Mouse (Mus musculus) neural tube, embryonic 12.5 days (tissue): ENCODE measurements around the gene Rab5b. TPM values are rescaled to one million over a fixed set of nuclear protein-coding genes. Genes with fewer than 3 reads are reported as not detected.

Source experiments
- ATAC-seq: fragments of 200-750 bp; cut with Nextera tagmentation; 2 replicates; pipeline ENCODE4 v1.8.0; 2017; ENCODE audit warnings: low read depth, mild to moderate bottlenecking, moderate TSS enrichment, moderate library complexity; ENCODE audit not compliant: low FRiP score
- H3K27ac ChIP-seq: fragments of 300-500 bp; sonication (generic); 2 replicates; pipeline ENCODE4 v1.5.1; 2016
- H3K27me3 ChIP-seq: fragments of 300-500 bp; sonication (generic); replicated peaks from 2 replicates; pipeline ENCODE4 v1.6.1; 2016; ENCODE audit warnings: mild to moderate bottlenecking
- H3K36me3 ChIP-seq: fragments of 300-500 bp; sonication (generic); 2 replicates; pipeline ENCODE4 v1.6.1; 2016; ENCODE audit warnings: mild to moderate bottlenecking
- H3K4me1 ChIP-seq: fragments of 300-500 bp; sonication (generic); 2 replicates; pipeline ENCODE4 v1.6.1; 2016
- H3K4me2 ChIP-seq: fragments of 300-500 bp; sonication (generic); replicated peaks from 2 replicates; pipeline ENCODE4 v1.6.1; 2016; ENCODE audit warnings: mild to moderate bottlenecking
- H3K4me3 ChIP-seq: fragments of 300-500 bp; sonication (generic); 2 replicates; pipeline ENCODE4 v1.5.1; 2016
- H3K9ac ChIP-seq: fragments of 300-500 bp; sonication (generic); 2 replicates; pipeline ENCODE4 v1.6.1; 2016; ENCODE audit warnings: mild to moderate bottlenecking
- H3K9me3 ChIP-seq: fragments of 300-500 bp; sonication (generic); 2 replicates; pipeline ENCODE4 v1.6.1; 2016; ENCODE audit warnings: mild to moderate bottlenecking
- WGBS: fragments of 180-500 bp; shearing (Covaris S2); methylation state at CpG from one replicate; pipeline ENCODE4 v1.1.7; 2016; 5-methylcytosine and 5-hydroxymethylcytosine counted together
- polyA plus RNA-seq: library from polyadenylated mRNA; unstranded; fragments of >200 nt; fragmentation: Nextera tagmentation; extraction: Ambion mirVana; gene quantifications from 2 replicates; pipeline ENCODE4 v1.2.1, GENCODE M21; 2016

Gene Rab5b
- polyA plus RNA-seq, 1 experiment from 2014 or later, result 101 TPM

DNA sequence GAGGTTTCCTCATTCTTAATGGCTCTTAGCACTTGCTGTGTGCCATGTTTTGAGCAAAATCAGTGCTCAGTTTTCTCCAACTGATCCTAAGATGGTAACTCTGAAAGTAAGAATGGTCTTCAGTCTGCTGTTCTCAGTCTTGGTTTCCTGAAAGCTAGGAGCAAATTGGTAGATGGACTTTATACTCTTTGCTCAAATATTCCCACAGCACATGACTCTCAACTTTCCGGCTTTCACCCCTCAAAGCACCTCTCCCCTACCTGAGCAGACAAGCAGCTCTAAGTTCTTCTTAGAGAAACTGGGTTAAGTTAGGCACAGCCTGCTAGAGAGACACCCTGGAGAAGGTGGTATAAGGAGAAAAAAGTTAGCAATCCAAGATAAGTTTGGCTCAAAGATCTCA, 39.3 kb downstream of the Rab5b start:
- Histone ChIP-seq H3K9me3 (no peaks in the 10 kb centered on the region), H3K27me3 (no peaks in the 10 kb centered on the region), H3K27ac (no peak overlapping the region), H3K9ac (no peak overlapping the region), H3K4me2 (no peak overlapping the region), H3K36me3 (no peaks in the 10 kb centered on the region), H3K4me3 (no peak overlapping the region), H3K4me1 (no peaks in the 10 kb centered on the region)
- no peak for ATAC-seq
- 93% methylated on average over 1 of the region's 1 CpGs for WGBS

- H3K4me1 ChIP-seq, result no peaks in the 10 kb centered on the region
- no peaks in the 10 kb centered on the region for H3K36me3 ChIP-seq
- H3K4me2 ChIP-seq, result no peak overlapping the region
- WGBS, result 90% methylated on average over 3 of the region's 3 CpGs
- no peak overlapping the region for H3K9ac ChIP-seq
- H3K4me3 ChIP-seq, result no peak overlapping the region
- no peak overlapping the region for H3K27ac ChIP-seq
- H3K27me3 ChIP-seq, result no peaks in the 10 kb centered on the region
- ATAC-seq, result no peak
- H3K9me3 ChIP-seq, result no peaks in the 10 kb centered on the region
Observed at GRCm38 (mm10) chr10:128655254-128655653, 40.8 kb downstream of the Rab5b start.

GRCm38 (mm10) chr10:128653866-128654265, 42.2 kb downstream of the Rab5b start:
- ATAC-seq, result no peak
- H3K4me2 ChIP-seq, result no peak overlapping the region
- H3K4me3 ChIP-seq, result no peak overlapping the region
- 74% methylated on average over 4 of the region's 4 CpGs for WGBS
- no peaks in the 10 kb centered on the region for H3K27me3 ChIP-seq
- H3K36me3 ChIP-seq, result no peaks in the 10 kb centered on the region
- H3K9ac ChIP-seq, result no peak overlapping the region
- H3K9me3 ChIP-seq, result no peaks in the 10 kb centered on the region
- H3K27ac ChIP-seq, result no peak overlapping the region
- no peaks in the 10 kb centered on the region for H3K4me1 ChIP-seq

DNA sequence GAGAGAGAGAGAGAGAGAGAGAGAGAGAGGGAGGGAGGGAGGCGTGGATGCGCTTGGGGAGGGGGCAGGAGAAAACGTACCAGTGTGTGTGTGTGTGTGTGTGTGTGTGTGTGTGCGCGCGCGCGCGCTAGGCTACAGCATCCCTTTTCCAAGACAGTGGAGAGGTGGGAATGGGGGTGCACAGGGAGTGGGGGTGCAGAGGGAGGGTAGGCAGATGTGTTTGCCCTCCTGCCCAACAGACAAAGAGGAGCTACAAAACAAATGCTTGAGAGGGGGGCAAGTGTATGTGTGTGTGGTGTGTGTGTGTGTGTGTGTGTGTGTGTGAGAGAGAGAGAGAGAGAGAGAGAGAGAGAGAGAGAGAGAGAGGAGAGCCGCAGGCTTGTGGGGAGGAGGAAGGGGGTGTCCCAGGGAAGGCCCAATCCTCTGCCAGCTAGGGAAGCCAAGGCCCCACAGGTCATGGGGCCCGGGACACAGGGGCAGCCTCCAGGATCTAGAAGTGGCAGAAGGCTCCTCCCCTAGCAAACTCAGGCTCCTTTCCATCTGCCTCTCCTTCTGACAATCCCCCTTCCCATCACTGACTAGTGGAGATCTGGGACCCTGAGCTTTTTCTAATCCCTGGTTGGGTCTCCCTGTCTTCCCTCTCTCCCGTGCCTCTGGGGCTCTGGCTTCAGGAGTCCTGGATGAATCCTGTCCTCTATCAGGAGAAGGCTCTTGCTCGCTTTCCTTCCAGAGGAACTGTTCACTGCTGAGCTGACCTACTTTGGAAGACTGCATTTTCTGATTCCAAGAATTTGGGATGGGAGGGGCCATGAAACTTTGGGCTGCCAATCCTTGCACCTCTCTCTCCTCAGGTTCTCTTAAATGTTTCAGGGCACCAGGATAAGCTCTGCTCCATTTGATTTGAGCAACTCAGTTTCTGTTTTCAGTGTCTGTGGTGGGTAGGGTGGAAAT, 49.6 kb downstream of the Rab5b start:
- H3K36me3 ChIP-seq, result peaks cover 3% of the 10 kb centered on the region; the same call in 1 of the 2 replicates
- peak overlapping the region; percentile 62; the same call in 1 of the 2 replicates for H3K27ac ChIP-seq
- H3K27me3 ChIP-seq, result no peaks in the 10 kb centered on the region
- peak; percentile 79 for ATAC-seq
- peak overlapping the region; percentile 74 for H3K4me2 ChIP-seq
- peak overlapping the region; percentile 48 for H3K4me3 ChIP-seq
- no peaks in the 10 kb centered on the region for H3K9me3 ChIP-seq
- peak overlapping the region; percentile 71 for H3K9ac ChIP-seq
- H3K4me1 ChIP-seq, result peaks cover 26% of the 10 kb centered on the region
- 11% methylated on average over 12 of the region's 13 CpGs for WGBS

- Histone ChIP-seq H3K9me3 (no peaks in the 10 kb centered on the region), H3K36me3 (peaks cover 13% of the 10 kb centered on the region), H3K27me3 (no peaks in the 10 kb centered on the region), H3K4me1 (peaks cover 26% of the 10 kb centered on the region), H3K4me2 (peak within 1 kb of the TSS; percentile 74), H3K27ac (peak within 1 kb of the TSS; percentile 62), H3K4me3 (peak within 1 kb of the TSS; percentile 48), H3K9ac (peak within 1 kb of the TSS; percentile 71)
- 3% methylated on average over 36 of the region's 36 CpGs for WGBS
- peak; percentile 86 for ATAC-seq
Observed at GRCm38 (mm10) chr10:128645111-128646011, 50.7 kb downstream of the Rab5b start, which contains the start of gene Ikzf4. TSS of gene Ikzf4 (minus strand) at chr10:128645991.

GRCm38 (mm10) chr10:128642749-128643148, 53.3 kb downstream of the Rab5b start:
- no peaks in the 10 kb centered on the region for H3K27me3 ChIP-seq
- H3K9me3 ChIP-seq, result no peaks in the 10 kb centered on the region
- H3K4me1 ChIP-seq, result peaks cover 26% of the 10 kb centered on the region
- no peak overlapping the region for H3K9ac ChIP-seq
- H3K4me3 ChIP-seq, result no peak overlapping the region
- H3K4me2 ChIP-seq, result no peak overlapping the region
- WGBS, result 86% methylated on average over 6 of the region's 6 CpGs
- peaks cover 27% of the 10 kb centered on the region for H3K36me3 ChIP-seq
- H3K27ac ChIP-seq, result no peak overlapping the region
- ATAC-seq, result no peak

DNA sequence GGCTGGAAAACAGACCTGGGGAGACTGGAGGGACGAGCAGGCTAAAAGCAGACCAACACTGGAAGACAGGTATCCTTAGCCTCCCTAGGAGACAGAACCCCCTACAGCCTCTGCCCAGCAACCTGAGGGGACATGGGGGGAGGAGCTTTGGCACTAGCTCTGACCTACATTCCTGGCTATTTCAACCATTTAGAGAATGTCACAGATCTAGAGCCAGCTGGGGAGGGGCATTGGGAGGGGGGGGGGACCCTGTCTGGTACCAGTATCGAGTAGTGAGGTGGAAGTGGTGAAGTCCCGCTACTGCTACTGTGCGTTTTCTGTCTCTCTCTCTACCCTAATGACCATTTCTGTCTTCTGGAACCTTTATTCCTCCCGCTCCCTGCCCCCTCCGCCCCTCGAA, 54.2 kb downstream of the Rab5b start:
- H3K4me3 ChIP-seq, result no peak overlapping the region
- no peaks in the 10 kb centered on the region for H3K27me3 ChIP-seq
- WGBS, result 82% methylated on average over 7 of the region's 7 CpGs
- ATAC-seq, result no peak
- H3K9me3 ChIP-seq, result no peaks in the 10 kb centered on the region
- H3K9ac ChIP-seq, result no peak overlapping the region
- H3K4me2 ChIP-seq, result no peak overlapping the region
- H3K4me1 ChIP-seq, result peaks cover 30% of the 10 kb centered on the region
- H3K36me3 ChIP-seq, result peaks cover 27% of the 10 kb centered on the region
- H3K27ac ChIP-seq, result no peak overlapping the region

GRCm38 (mm10) chr10:128640891-128641290, 55.2 kb downstream of the Rab5b start:
- Histone ChIP-seq H3K36me3 (peaks cover 33% of the 10 kb centered on the region), H3K4me1 (peaks cover 28% of the 10 kb centered on the region), H3K27me3 (no peaks in the 10 kb centered on the region), H3K4me3 (no peak overlapping the region), H3K9me3 (no peaks in the 10 kb centered on the region), H3K9ac (no peak overlapping the region), H3K27ac (no peak overlapping the region), H3K4me2 (no peak overlapping the region)
- ATAC-seq, result no peak
- WGBS, result 93% methylated on average over 15 of the region's 15 CpGs

DNA sequence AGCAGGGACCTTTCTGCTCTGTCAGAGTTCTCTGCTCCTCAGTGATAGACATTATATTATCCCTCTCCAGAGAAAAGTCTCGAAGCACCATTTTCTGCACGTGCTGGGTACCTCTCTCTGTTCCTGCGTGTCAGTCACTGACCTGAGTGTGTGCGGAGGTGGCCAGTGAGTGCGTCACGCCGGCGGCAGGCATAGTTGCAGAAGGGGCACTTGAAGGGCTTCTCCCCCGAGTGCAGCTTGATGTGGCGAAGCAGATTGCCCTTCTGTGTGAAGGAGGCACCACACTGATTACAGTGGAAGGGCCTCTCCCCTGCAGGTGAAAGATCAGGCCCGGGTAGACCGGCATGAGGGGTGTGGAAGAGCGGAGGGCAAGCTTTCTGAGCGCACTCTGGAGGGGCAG, 56.1 kb downstream of the Rab5b start:
- H3K9ac ChIP-seq, result no peak overlapping the region
- WGBS, result 87% methylated on average over 14 of the region's 14 CpGs
- H3K4me1 ChIP-seq, result peaks cover 26% of the 10 kb centered on the region
- H3K4me2 ChIP-seq, result no peak overlapping the region
- no peak for ATAC-seq
- no peaks in the 10 kb centered on the region for H3K27me3 ChIP-seq
- no peaks in the 10 kb centered on the region for H3K9me3 ChIP-seq
- no peak overlapping the region for H3K27ac ChIP-seq
- no peak overlapping the region for H3K4me3 ChIP-seq
- H3K36me3 ChIP-seq, result peaks cover 40% of the 10 kb centered on the region

- Histone ChIP-seq H3K27ac (no peak overlapping the region), H3K27me3 (no peaks in the 10 kb centered on the region), H3K4me3 (no peak overlapping the region), H3K9me3 (no peaks in the 10 kb centered on the region), H3K36me3 (peaks cover 51% of the 10 kb centered on the region), H3K9ac (peak overlapping the region; percentile 29; the same call in 1 of the 2 replicates), H3K4me2 (peak overlapping the region; percentile 45), H3K4me1 (peaks cover 14% of the 10 kb centered on the region; the same call in 1 of the 2 replicates)
- ATAC-seq, result no peak
- WGBS, result 9% methylated on average over 11 of the region's 11 CpGs
Observed at GRCm38 (mm10) chr10:128637011-128637410, 59.1 kb downstream of the Rab5b start.

DNA sequence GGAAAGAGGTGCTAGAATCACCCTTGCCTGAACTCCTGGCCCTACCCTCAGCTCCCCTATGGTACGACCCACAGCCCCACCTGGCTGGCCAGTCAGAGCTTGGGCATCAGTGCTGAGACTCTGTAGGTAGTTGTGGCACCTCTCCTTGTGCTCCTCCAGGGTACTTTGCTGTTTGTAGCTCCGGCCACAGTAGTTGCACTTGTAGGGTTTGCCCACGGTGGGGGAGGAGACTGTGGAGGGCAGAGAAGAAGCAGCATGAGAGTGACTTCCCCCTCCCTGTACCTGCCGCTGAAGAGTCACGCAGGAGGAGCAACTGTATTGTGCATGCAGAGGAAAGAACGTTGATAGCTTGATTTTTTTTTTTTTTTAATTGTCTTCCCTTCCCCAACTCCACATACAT, 59.5 kb downstream of the Rab5b start:
- Histone ChIP-seq H3K9me3 (no peaks in the 10 kb centered on the region), H3K4me2 (peak overlapping the region; percentile 45), H3K4me1 (peaks cover 14% of the 10 kb centered on the region; the same call in 1 of the 2 replicates), H3K9ac (peak overlapping the region; percentile 29; the same call in 1 of the 2 replicates), H3K27ac (no peak overlapping the region), H3K36me3 (peaks cover 51% of the 10 kb centered on the region), H3K27me3 (no peaks in the 10 kb centered on the region), H3K4me3 (no peak overlapping the region)
- 0 out of 2 replicates have a peak, but pooled peaks have one; percentile 9 for ATAC-seq
- 41% methylated on average over 6 of the region's 6 CpGs for WGBS

- Histone ChIP-seq H3K9ac (no peak overlapping the region), H3K4me1 (peaks cover 14% of the 10 kb centered on the region; the same call in 1 of the 2 replicates), H3K4me3 (no peak overlapping the region), H3K27me3 (no peaks in the 10 kb centered on the region), H3K36me3 (peaks cover 44% of the 10 kb centered on the region), H3K4me2 (no peak overlapping the region), H3K9me3 (no peaks in the 10 kb centered on the region), H3K27ac (no peak overlapping the region)
- ATAC-seq, result no peak
- WGBS, result 95% methylated on average over 13 of the region's 13 CpGs
Observed at GRCm38 (mm10) chr10:128635697-128636096, 60.4 kb downstream of the Rab5b start.
